Mouse (Mus musculus) olfactory bulb, adult 2 months (tissue): Measurements from ENCODE around the gene Podn.

Experiments
- CTCF ChIP-seq: fragments of 200-500 bp; IDR thresholded peaks from 2 replicates; pipeline ENCODE4 v1.5.1; 2012; ENCODE audit warnings: low read depth, mild to moderate bottlenecking, low read length, moderate library complexity; ENCODE audit not compliant: insufficient read depth
- POLR2A ChIP-seq: fragments of 200-500 bp; IDR thresholded peaks from 2 replicates; pipeline ENCODE4 v1.6.1; 2012; ENCODE audit warnings: mild to moderate bottlenecking, low read depth, low read length, moderate library complexity; ENCODE audit not compliant: insufficient read depth

DNA sequence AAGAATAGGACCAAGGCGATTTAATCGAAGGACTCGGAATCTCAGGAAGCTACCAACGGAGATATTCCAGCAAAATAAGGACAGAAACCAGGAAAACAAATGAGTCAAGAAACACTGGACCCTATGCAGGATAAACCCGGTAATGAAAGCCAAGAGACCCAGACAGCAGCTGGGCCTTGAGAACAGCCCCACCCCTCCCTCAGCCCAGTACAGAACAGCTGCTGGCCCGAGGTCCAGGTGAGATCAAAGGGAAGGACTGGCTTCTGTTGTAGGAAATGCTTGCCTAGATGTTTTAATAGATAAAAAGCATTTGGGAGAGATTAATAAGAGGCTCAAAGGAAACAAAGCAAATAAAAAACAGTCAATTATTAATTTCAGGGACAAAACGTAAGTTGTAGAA is 121.2 kb downstream of the Podn start:
- TF ChIP-seq CTCF (no peak), POLR2A (no peak)
